Mouse (Mus musculus) CH12.LX (cell line): ENCODE data around the gene Adarb1. TPM values are rescaled to one million over a fixed set of nuclear protein-coding genes. Genes with fewer than 3 reads are reported as not detected.

Source experiments
- DNase-seq: peaks from one replicate; pipeline ENCODE4 v3.0.0-alpha.2; 2013; ENCODE audit errors: extremely low read depth
- H3K27ac ChIP-seq: 2 replicates; pipeline ENCODE4 v1.5.1; 2012; ENCODE audit warnings: low read depth, mild to moderate bottlenecking, control low read depth, moderate library complexity; ENCODE audit not compliant: insufficient read depth
- H3K27me3 ChIP-seq: replicated peaks from 2 replicates; pipeline ENCODE3; 2012; ENCODE audit warnings: inconsistent platforms
- H3K36me3 ChIP-seq, 2 experiments: replicated peaks in 1 of 2; 2 replicates each; pipeline versions ENCODE3 to v1.6.1; 2012; ENCODE audit warnings: inconsistent platforms in 1 of 2, low read length in 1 of 2, mild to moderate bottlenecking in 1 of 2, mixed read lengths in 1 of 2, moderate library complexity in 1 of 2; ENCODE audit not compliant: control insufficient read depth in 1 of 2, insufficient read depth in 1 of 2
- H3K4me1 ChIP-seq, 2 experiments: 2 replicates each; pipeline ENCODE4 v1.6.1; 2012; ENCODE audit warnings: inconsistent platforms in 1 of 2, moderate library complexity in 1 of 2; ENCODE audit not compliant: insufficient read depth in 2 of 2, control insufficient read depth in 1 of 2
- H3K4me2 ChIP-seq: 2 replicates; pipeline ENCODE4 v1.6.1; 2012; ENCODE audit warnings: low read depth, mild to moderate bottlenecking, control low read depth; ENCODE audit not compliant: poor library complexity, insufficient read depth, severe bottlenecking
- H3K4me3 ChIP-seq, 3 experiments: fragments of 150-350 bp in 1 of 3; sonication (generic) in 1 of 3; replicated peaks in 1 of 3; 2 replicates each; pipeline versions ENCODE3 to v1.5.1; 2011 to 2012; ENCODE audit warnings: low read depth in 2 of 3, low read length in 2 of 3, mild to moderate bottlenecking in 2 of 3, moderate library complexity in 2 of 3, control low read depth in 1 of 3, improper control_type of control experiment in 1 of 3, inconsistent platforms in 1 of 3, mixed read lengths in 1 of 3; ENCODE audit not compliant: poor library complexity in 1 of 3
- H3K79me2 ChIP-seq: replicated peaks from 2 replicates; pipeline ENCODE4 v1.6.1; 2012; ENCODE audit warnings: mild to moderate bottlenecking, moderate library complexity; ENCODE audit not compliant: control insufficient read depth, poor library complexity, insufficient read depth, severe bottlenecking; ENCODE audit errors: extremely low read depth
- H3K9ac ChIP-seq: 2 replicates; pipeline ENCODE4 v1.6.1; 2012; ENCODE audit warnings: low read depth, mild to moderate bottlenecking, control low read depth, moderate library complexity; ENCODE audit not compliant: insufficient read depth
- H3K9me3 ChIP-seq: replicated peaks from 2 replicates; pipeline ENCODE3; 2012; ENCODE audit warnings: low read length, inconsistent platforms, mixed read lengths
- BHLHE40 ChIP-seq: IDR thresholded peaks from 2 replicates; pipeline ENCODE4 v1.6.1; 2011; ENCODE audit warnings: mild to moderate bottlenecking, low read depth, low read length, improper control_type of control experiment
- CHD1 ChIP-seq: IDR thresholded peaks from 2 replicates; pipeline ENCODE4 v1.6.1; 2012; ENCODE audit warnings: low read depth, low read length, improper control_type of control experiment, inconsistent platforms
- CHD2 ChIP-seq: IDR thresholded peaks from 2 replicates; pipeline ENCODE4 v1.6.1; 2011; ENCODE audit warnings: low read length, improper control_type of control experiment
- CTCF ChIP-seq, 2 experiments: IDR thresholded peaks in 1 of 2; conservative IDR thresholded peaks in 1 of 2; 2 replicates each; pipeline ENCODE4 v1.5.1; 2011 to 2012; ENCODE audit warnings: low read depth in 2 of 2, low read length in 2 of 2, improper control_type of control experiment in 1 of 2, inconsistent platforms in 1 of 2, mild to moderate bottlenecking in 1 of 2, moderate library complexity in 1 of 2
- E2F4 ChIP-seq: IDR thresholded peaks from 2 replicates; pipeline ENCODE4 v1.6.1; 2011; ENCODE audit warnings: low read depth, low read length, improper control_type of control experiment; ENCODE audit not compliant: insufficient replicate concordance
- ELF1 ChIP-seq: IDR thresholded peaks from 2 replicates; pipeline ENCODE4 v1.6.1; 2014; ENCODE audit warnings: low read depth, mild to moderate bottlenecking, inconsistent platforms, low read length, improper control_type of control experiment
- EP300 ChIP-seq: IDR thresholded peaks from 2 replicates; pipeline ENCODE4 v1.6.1; 2011; ENCODE audit warnings: low read length, improper control_type of control experiment
- ETS1 ChIP-seq: conservative IDR thresholded peaks from 2 replicates; pipeline ENCODE4 v1.6.1; 2012; ENCODE audit warnings: low read depth, mild to moderate bottlenecking, inconsistent platforms, low read length, improper control_type of control experiment, moderate library complexity
- GABPA ChIP-seq: IDR thresholded peaks from 2 replicates; pipeline ENCODE4 v1.6.1; 2012; ENCODE audit warnings: low read depth, low read length, improper control_type of control experiment, inconsistent platforms; ENCODE audit not compliant: insufficient replicate concordance
- HCFC1 ChIP-seq: IDR thresholded peaks from 2 replicates; pipeline ENCODE4 v1.6.1; 2012; ENCODE audit warnings: low read depth, mild to moderate bottlenecking, inconsistent platforms, low read length, improper control_type of control experiment
- IRF4 ChIP-seq: IDR thresholded peaks from 2 replicates; pipeline ENCODE4 v1.6.1; 2014; ENCODE audit warnings: low read depth, mild to moderate bottlenecking, inconsistent platforms, low read length, improper control_type of control experiment
- JUN ChIP-seq: IDR thresholded peaks from 2 replicates; pipeline ENCODE4 v1.6.1; 2011; ENCODE audit warnings: low read depth, mild to moderate bottlenecking, low read length, improper control_type of control experiment, moderate library complexity; ENCODE audit not compliant: insufficient read depth
- JUND ChIP-seq: conservative IDR thresholded peaks from 2 replicates; pipeline ENCODE4 v1.6.1; 2011; ENCODE audit warnings: low read depth, low read length, improper control_type of control experiment
- KAT2A ChIP-seq: IDR thresholded peaks from 2 replicates; pipeline ENCODE4 v1.6.1; 2012; ENCODE audit warnings: low read length, improper control_type of control experiment, inconsistent platforms; ENCODE audit not compliant: insufficient replicate concordance
- MAFK ChIP-seq: IDR thresholded peaks from 2 replicates; pipeline ENCODE4 v1.6.1; 2011; ENCODE audit warnings: low read length, improper control_type of control experiment; ENCODE audit not compliant: insufficient replicate concordance
- MAX ChIP-seq: IDR thresholded peaks from 2 replicates; pipeline ENCODE4 v1.6.1; 2011; ENCODE audit warnings: low read length, improper control_type of control experiment
- MAZ ChIP-seq: IDR thresholded peaks from 2 replicates; pipeline ENCODE4 v1.6.1; 2012; ENCODE audit warnings: low read depth, mild to moderate bottlenecking, inconsistent platforms, low read length, improper control_type of control experiment, moderate library complexity
- MEF2A ChIP-seq: IDR thresholded peaks from 2 replicates; pipeline ENCODE4 v1.6.1; 2014; ENCODE audit warnings: low read depth, mild to moderate bottlenecking, inconsistent platforms, low read length, improper control_type of control experiment, borderline replicate concordance
- MXI1 ChIP-seq: IDR thresholded peaks from 2 replicates; pipeline ENCODE4 v1.6.1; 2011; ENCODE audit warnings: mild to moderate bottlenecking, low read depth, low read length, improper control_type of control experiment
- MYC ChIP-seq: IDR thresholded peaks from 2 replicates; pipeline ENCODE4 v1.6.1; 2011; ENCODE audit warnings: low read depth, mild to moderate bottlenecking, improper control_type of control experiment, low read length
- NELFE ChIP-seq: IDR thresholded peaks from 2 replicates; pipeline ENCODE4 v1.6.1; 2011; ENCODE audit warnings: low read depth, low read length, improper control_type of control experiment
- NRF1 ChIP-seq: IDR thresholded peaks from 2 replicates; pipeline ENCODE4 v1.6.1; 2014; ENCODE audit warnings: low read depth, mild to moderate bottlenecking, inconsistent platforms, low read length, improper control_type of control experiment, moderate library complexity
- PAX5 ChIP-seq: IDR thresholded peaks from 2 replicates; pipeline ENCODE4 v1.6.1; 2012; ENCODE audit warnings: low read length, inconsistent platforms, mixed read lengths
- POLR2A ChIP-seq: IDR thresholded peaks from 2 replicates; pipeline ENCODE4 v1.6.1; 2011; ENCODE audit warnings: low read depth, mild to moderate bottlenecking, improper control_type of control experiment, low read length
- POLR2AphosphoS2 ChIP-seq: IDR thresholded peaks from 2 replicates; pipeline ENCODE4 v1.6.1; 2011; ENCODE audit warnings: low read depth, low read length, improper control_type of control experiment
- RAD21 ChIP-seq: IDR thresholded peaks from 2 replicates; pipeline ENCODE4 v1.6.1; 2011; ENCODE audit warnings: low read depth, mild to moderate bottlenecking, low read length, improper control_type of control experiment, moderate library complexity
- RCOR1 ChIP-seq: conservative IDR thresholded peaks from 2 replicates; pipeline ENCODE4 v1.6.1; 2012; ENCODE audit warnings: low read depth, mild to moderate bottlenecking, inconsistent platforms, low read length, improper control_type of control experiment
- SIN3A ChIP-seq: IDR thresholded peaks from 2 replicates; pipeline ENCODE4 v1.6.1; 2012; ENCODE audit warnings: low read length, improper control_type of control experiment, inconsistent platforms
- SMC3 ChIP-seq: IDR thresholded peaks from 2 replicates; pipeline ENCODE4 v1.6.1; 2011; ENCODE audit warnings: low read depth, low read length, improper control_type of control experiment
- TBP ChIP-seq: conservative IDR thresholded peaks from 2 replicates; pipeline ENCODE4 v1.6.1; 2011; ENCODE audit warnings: low read depth, low read length, improper control_type of control experiment
- TCF12 ChIP-seq: IDR thresholded peaks from 2 replicates; pipeline ENCODE4 v1.6.1; 2014; ENCODE audit warnings: low read depth, mild to moderate bottlenecking, inconsistent platforms, low read length, improper control_type of control experiment
- UBTF ChIP-seq: IDR thresholded peaks from 2 replicates; pipeline ENCODE4 v1.6.1; 2012; ENCODE audit warnings: low read depth, mild to moderate bottlenecking, inconsistent platforms, low read length, improper control_type of control experiment, moderate library complexity
- USF1 ChIP-seq: IDR thresholded peaks from 2 replicates; pipeline ENCODE4 v1.6.1; 2014; ENCODE audit warnings: low read depth, mild to moderate bottlenecking, inconsistent platforms, low read length, improper control_type of control experiment
- USF2 ChIP-seq: conservative IDR thresholded peaks from 2 replicates; pipeline ENCODE4 v1.6.1; 2011; ENCODE audit warnings: low read depth, low read length, improper control_type of control experiment
- ZC3H11A ChIP-seq: IDR thresholded peaks from 2 replicates; pipeline ENCODE4 v1.6.1; 2012; ENCODE audit warnings: low read depth, mild to moderate bottlenecking, inconsistent platforms, low read length, improper control_type of control experiment
- ZKSCAN1 ChIP-seq: IDR thresholded peaks from 2 replicates; pipeline ENCODE4 v1.6.1; 2012; ENCODE audit warnings: low read depth, inconsistent platforms, low read length, improper control_type of control experiment, borderline replicate concordance
- ZMIZ1 ChIP-seq: IDR thresholded peaks from 2 replicates; pipeline ENCODE4 v1.6.1; 2012; ENCODE audit warnings: low read depth, mild to moderate bottlenecking, inconsistent platforms, low read length, improper control_type of control experiment
- ZNF384 ChIP-seq: IDR thresholded peaks from 2 replicates; pipeline ENCODE4 v1.6.1; 2012; ENCODE audit warnings: low read depth, low read length, improper control_type of control experiment, inconsistent platforms
- dilution Hi-C: fragments of 300-500 bp; cut with MboI; formaldehyde crosslinking; loops from 2 replicates; pipeline ENCODE4 v1.14.3; 2020; ENCODE audit warnings: low sequenced_read_pairs; ENCODE audit not compliant: extremely low pct_unique_long_range_greater_than_20kb, extremely low pct_ligation_motif_present
- in situ Hi-C: fragments of 300-500 bp; cut with MboI; formaldehyde crosslinking; loops from 3 replicates; pipeline ENCODE4 v1.14.3; 2019; ENCODE audit warnings: low sequenced_read_pairs, low pct_ligation_motif_present, low pct_unique_long_range_greater_than_20kb, mixed read lengths
- polyA plus RNA-seq: library from polyadenylated mRNA; unstranded; fragments of >175 nt; gene quantifications from 2 replicates; pipeline ENCODE4 v1.2.1, GENCODE M21; 2012; ENCODE audit warnings: low read depth; ENCODE audit not compliant: insufficient read length
- total RNA-seq, 2 experiments: library from RNA; depleted of rRNA; stranded (reverse); fragments of 300-350 nt in 1 of 2; fragments of >200 nt in 1 of 2; gene quantifications; 2 replicates each; pipeline ENCODE4 v1.2.3; 2012 to 2014

The Adarb1 gene
- total RNA-seq (2012; rRNA removed) (1.7 and 2.3 TPM in 2 replicates), total RNA-seq (2014; rRNA removed) (2.0 and 3.5 TPM in 2 replicates), polyA plus RNA-seq (2.4 and 2.9 TPM in 2 replicates)

GRCm38 (mm10) chr10:77418138-77418537 lies at the start of gene Adarb1:
Adarb1 (minus strand) TSS chr10:77418270.
- H3K27ac ChIP-seq: no peak within 1 kb of the TSS
- in situ Hi-C loops: no loop called here
- peak; percentile 90 for DNase-seq
- TF ChIP-seq ZKSCAN1: no peak
- no peak for TF ChIP-seq CTCF (conservative IDR thresholded peaks at IDR 0.05 in 1 of 2, IDR thresholded peaks at IDR 0.05 in 1 of 2; ENCODE audit: low read depth in 2 of 2, low read length in 2 of 2)
- TF ChIP-seq ZMIZ1: no peak
- peak; percentile 76; the same call in 1 of the 2 replicates for TF ChIP-seq E2F4
- TF ChIP-seq IRF4: peak; percentile 53; the same call in 1 of the 2 replicates
- peak; percentile 42 for TF ChIP-seq HCFC1
- no peak for TF ChIP-seq MXI1
- TF ChIP-seq USF1: no peak
- no peak for TF ChIP-seq JUN
- no peak for TF ChIP-seq SMC3
- TF ChIP-seq MEF2A: peak; percentile 50; the same call in 1 of the 2 replicates
- no peak for TF ChIP-seq ZNF384
- TF ChIP-seq USF2: no peak
- no peak for TF ChIP-seq POLR2AphosphoS2
- TF ChIP-seq CHD1: no peak
- TF ChIP-seq GABPA: no peak
- no peak for TF ChIP-seq MAFK
- peak; percentile 46 for TF ChIP-seq BHLHE40
- TF ChIP-seq TCF12: peak; percentile 55; the same call in 1 of the 2 replicates
- no peak for TF ChIP-seq EP300
- 0 out of 2 replicates have a peak, but pooled peaks have one; percentile 14 for TF ChIP-seq ETS1
- TF ChIP-seq PAX5: no peak
- TF ChIP-seq CHD2: no peak
- TF ChIP-seq UBTF: 0 out of 2 replicates have a peak, but pooled peaks have one; percentile 41
- no peak for TF ChIP-seq MAZ
- no peak for TF ChIP-seq TBP
- no peak for TF ChIP-seq SIN3A
- no peak for TF ChIP-seq RAD21
- TF ChIP-seq RCOR1: no peak
- TF ChIP-seq MAX: peak; percentile 72; the same call in 1 of the 2 replicates
- no peak for TF ChIP-seq MYC
- TF ChIP-seq ZC3H11A: no peak
- peak; percentile 56; the same call in 1 of the 2 replicates for TF ChIP-seq POLR2A
- TF ChIP-seq KAT2A: no peak
- TF ChIP-seq ELF1: peak; percentile 75; the same call in 1 of the 2 replicates
- TF ChIP-seq NRF1: peak; percentile 72
- TF ChIP-seq NELFE: peak; percentile 57
- no peak for TF ChIP-seq JUND
- H3K4me3 ChIP-seq: peak within 1 kb of the TSS; percentile 49 to 68 (median 66)
- peak within 1 kb of the TSS; percentile 91 for H3K4me2 ChIP-seq
- peaks cover 22% of the 10 kb centered on the region for H3K27me3 ChIP-seq
- no peaks in the 10 kb centered on the region for H3K79me2 ChIP-seq
- H3K9ac ChIP-seq: peak within 1 kb of the TSS; percentile 11; the same call in 1 of the 2 replicates
- dilution Hi-C loops: no loop called here
- peaks cover 5 to 18% of the 10 kb centered on the region in 2 experiments; a peak in 3 of 4 replicates for H3K4me1 ChIP-seq
- H3K36me3 ChIP-seq: no peaks in the 10 kb centered on the region
- H3K9me3 ChIP-seq: peaks cover 27% of the 10 kb centered on the region
